Mouse (Mus musculus) liver, embryonic 18 days (tissue): ENCODE results near the gene Khdrbs2. TPM values are rescaled to one million over a fixed set of nuclear protein-coding genes. Genes with fewer than 3 reads are reported as not detected.

ENCODE experiments used
- polyA plus RNA-seq: library from polyadenylated mRNA; depleted of rRNA; stranded (reverse); fragments of >200 nt; gene quantifications from 2 replicates; pipeline ENCODE4 v1.2.3, GENCODE M21; 2012; rRNA removed

Gene Khdrbs2
- polyA plus RNA-seq = not detected in 2 replicates

GRCm38 (mm10) chr1:32172506-32173239, at the start of gene Khdrbs2:
Gene Khdrbs2 (plus strand): TSS chr1:32172714.

GRCm38 (mm10) chr1:32547194-32547593, 374.7 kb downstream of the Khdrbs2 start, which contains the start of gene Gm5415:
Gene Gm5415 (minus strand): TSS chr1:32547294.

